Mouse (Mus musculus) layer of hippocampus, adult 9-10 months (tissue): Measurements from ENCODE around the gene Hebp1.

Experiments used
- DNase-seq: peaks from one replicate; pipeline ENCODE4 v3.0.0; 2022; ENCODE audit warnings: low spot score

Hebp1 gene

GRCm38 (mm10) chr6:135161356-135161755, 36.5 kb downstream of the Hebp1 start:
- DNase-seq: no peak

DNA sequence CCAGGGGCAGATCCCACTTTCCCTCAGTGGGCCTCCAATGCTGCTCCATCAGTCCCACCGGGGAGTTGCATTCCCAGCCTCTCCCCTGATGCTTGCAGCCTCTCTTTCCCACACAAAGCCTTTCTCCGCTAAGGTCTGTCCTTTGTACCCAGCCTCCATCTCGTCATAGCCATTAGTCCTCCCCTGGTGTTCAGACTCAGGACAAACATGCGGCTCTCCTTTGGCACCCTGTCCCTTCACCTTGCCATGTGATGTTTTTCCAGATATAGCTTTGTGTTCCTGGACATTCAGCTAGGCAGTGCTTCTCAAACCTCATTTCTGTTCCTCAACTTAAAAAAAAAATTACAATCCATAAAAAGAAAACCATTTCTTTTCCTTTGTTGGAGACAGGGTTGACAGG, 39.3 kb downstream of the Hebp1 start:
- no peak for DNase-seq

- no peak for DNase-seq
These were observed 40.3 kb downstream of the Hebp1 start for GRCm38 (mm10) chr6:135157496-135157895.

DNA sequence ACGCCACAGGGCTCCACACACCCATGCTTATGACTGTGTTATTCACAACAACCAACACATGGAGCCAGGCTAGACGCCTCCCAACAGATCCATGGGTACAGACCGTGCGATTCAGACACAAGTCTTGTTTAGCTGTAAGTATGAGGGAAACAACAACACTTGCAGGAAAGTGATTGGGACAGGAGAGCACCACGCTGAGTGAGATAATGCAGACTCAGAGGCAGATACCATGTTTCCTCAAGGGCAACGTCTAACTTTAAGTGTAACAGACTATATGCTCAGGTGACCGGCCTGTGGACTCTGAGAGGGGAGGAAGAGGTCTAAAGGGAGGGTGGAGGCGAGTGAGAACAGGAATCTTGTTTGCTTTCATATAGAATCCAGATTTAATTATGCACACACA, 41.2 kb downstream of the Hebp1 start:
- DNase-seq: no peak

- DNase-seq: no peak
These were observed 44.1 kb downstream of the Hebp1 start for GRCm38 (mm10) chr6:135153719-135154118.

GRCm38 (mm10) chr6:135150311-135150710, 47.5 kb downstream of the Hebp1 start:
- no peak for DNase-seq

DNA sequence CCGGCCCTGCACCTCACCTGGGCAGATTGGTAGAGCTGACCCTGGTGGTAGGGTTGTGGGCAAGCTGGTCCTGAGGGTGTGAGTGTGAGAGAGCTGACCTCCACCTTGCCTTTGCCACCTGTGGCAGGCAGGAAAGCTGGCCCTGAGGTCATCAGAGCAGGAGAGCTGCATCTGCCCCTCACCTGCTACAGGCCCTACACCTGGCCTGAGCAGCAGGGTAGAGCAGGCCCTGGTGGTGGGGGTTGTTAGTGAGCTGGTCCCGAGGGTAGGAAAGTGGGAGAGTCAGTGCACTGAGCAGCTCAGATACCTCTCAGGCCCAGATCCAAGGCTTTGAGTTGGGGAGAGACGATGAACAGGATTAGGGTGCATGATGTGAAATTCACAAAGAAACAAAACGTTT, 48.1 kb downstream of the Hebp1 start:
- no peak for DNase-seq

- no peak for DNase-seq
These were observed 48.6 kb downstream of the Hebp1 start for GRCm38 (mm10) chr6:135149175-135149574.

- no peak for DNase-seq
These were observed 49.3 kb downstream of the Hebp1 start for GRCm38 (mm10) chr6:135148506-135148905.

DNA sequence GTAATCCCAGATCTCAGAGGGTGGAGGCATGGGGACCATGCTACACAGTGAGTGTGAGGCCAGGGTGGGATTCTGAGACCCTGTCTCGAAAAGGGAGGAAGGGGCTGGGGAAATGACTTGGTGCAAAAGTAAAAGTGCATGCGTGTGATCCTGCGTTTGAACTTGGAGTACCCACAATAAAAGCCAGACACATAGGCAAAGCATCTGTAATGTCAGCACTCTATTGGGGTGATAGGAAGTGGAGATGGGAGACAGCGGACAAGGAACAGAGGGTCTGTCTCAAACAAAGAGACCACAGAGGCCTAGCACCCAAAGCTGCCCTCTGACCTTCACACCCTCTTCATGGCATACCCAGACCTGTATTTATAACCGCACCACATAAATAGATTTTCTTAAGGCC, 51.8 kb downstream of the Hebp1 start:
- DNase-seq: no peak

GRCm38 (mm10) chr6:135144516-135144915, 53.3 kb downstream of the Hebp1 start:
- no peak for DNase-seq

DNA sequence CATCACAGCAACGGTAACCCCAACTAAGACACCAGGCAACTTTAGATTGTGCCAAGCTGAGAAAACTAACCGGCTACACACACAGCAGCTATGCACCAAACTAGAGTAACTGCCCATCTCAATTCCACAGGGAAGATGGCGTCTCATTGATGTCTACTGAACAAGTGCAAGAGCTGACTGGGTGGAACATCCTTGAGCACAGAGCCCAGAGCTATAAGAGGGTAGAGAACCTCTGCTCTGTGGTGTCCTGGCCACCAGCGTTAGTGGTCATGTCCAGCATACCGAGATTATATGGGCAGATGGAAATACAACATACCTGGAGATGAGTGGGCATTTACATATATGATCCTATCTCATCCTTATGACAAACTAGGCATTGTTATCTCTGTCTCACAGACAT, 54.7 kb downstream of the Hebp1 start:
- DNase-seq: no peak

- no peak for DNase-seq
These were observed 56.2 kb downstream of the Hebp1 start for GRCm38 (mm10) chr6:135141451-135142147.

DNA sequence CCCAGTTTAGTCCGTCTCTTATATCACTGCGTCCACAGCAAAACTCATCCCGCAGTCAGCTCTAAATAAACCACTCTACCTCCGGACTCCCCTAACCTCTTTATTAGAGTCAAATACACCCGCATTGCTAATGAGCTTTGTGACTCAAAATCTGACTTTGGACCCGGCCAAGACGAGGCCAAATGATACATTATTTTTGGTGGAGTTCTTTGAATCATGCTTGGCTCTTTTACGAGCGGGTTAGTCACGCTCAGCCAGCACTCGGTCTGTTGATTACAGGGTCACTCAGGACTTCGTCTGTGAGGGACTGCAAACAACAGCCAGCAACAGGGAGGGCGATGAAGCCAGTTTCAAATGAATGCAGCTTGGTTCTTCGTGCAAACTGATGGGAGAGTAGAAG, 59.1 kb downstream of the Hebp1 start:
- no peak for DNase-seq

DNA sequence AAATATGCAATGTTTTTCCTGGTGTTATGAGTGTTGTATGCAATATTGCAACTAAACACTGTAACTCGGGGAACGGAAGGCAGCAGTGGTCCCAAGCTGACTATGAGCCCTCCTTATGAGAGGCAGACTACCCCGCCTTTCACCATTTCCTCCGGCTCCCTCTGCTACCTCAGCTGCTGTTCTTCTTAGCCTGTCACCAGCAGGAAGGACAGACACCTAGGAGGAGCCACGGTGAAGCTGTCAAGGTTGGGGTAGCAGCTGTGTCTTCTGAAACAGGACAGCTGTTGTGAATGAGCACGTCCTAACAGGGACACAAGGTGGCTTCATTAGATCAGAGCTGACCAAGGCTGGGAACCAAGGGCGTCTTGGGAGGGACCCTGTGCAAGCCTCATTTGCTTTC, 59.6 kb downstream of the Hebp1 start:
- DNase-seq: no peak

DNA sequence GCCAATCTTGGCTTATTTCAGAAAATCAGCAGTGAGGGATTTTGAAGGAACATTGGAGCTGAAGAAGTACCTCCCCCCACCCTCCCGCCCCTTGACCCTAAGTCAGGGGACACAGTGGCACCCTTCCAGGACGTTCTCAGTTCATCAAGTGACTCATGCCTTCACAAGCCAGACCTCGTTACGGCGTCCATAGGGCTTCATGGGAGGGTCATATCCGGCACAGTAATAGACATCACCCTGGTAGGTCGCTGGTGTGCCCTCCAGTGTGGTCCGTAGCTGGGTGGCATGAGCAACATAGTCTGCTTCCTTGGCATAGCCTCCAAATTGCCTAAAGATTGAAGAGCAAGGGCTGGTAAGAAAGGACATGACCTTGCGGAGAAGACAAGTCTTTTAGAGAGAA, 60.1 kb downstream of the Hebp1 start:
- DNase-seq: no peak

- no peak for DNase-seq
These were observed 61.2 kb downstream of the Hebp1 start for GRCm38 (mm10) chr6:135136439-135137161.

DNA sequence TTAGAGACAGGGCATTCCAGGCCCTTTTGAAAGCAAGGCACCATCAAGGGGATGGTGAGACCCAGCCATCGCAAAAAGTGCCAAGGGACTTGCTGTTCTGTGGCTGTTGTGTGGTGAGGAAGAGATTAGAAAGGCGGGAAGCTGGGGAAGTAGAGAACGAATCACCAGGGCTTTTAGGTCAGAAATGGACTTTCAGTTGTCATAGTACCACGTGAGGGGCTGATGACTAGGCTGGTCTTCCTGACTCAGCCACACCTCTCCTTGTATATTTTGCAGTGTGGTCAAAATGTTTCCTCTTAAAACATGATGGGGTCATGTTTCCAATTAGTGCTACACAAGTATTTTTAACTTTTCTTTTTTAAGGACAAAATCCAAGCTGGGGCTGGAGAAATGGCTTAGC, 62.1 kb downstream of the Hebp1 start:
- no peak for DNase-seq

DNA sequence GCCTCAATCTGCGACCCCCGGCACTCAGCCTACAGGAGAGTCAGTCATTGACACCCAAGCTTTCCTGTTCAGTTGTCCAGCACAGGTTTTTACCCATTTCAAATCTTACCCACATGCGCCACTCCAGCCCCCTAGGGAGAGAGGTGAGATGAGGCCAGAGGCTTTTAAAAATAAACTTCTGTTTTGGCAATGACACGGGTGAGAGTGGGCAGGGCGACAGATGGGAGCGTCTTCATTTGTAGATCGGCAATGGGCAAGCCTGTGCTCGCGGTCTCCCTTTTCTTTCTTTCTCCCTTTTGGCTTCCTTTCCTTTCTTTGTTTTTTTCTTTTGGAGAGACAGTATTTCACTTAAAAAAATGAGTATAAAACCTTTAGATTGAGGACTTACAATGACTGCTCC, 64.3 kb downstream of the Hebp1 start:
- DNase-seq: no peak

GRCm38 (mm10) chr6:135133086-135133485, 64.7 kb downstream of the Hebp1 start:
- DNase-seq: no peak

DNA sequence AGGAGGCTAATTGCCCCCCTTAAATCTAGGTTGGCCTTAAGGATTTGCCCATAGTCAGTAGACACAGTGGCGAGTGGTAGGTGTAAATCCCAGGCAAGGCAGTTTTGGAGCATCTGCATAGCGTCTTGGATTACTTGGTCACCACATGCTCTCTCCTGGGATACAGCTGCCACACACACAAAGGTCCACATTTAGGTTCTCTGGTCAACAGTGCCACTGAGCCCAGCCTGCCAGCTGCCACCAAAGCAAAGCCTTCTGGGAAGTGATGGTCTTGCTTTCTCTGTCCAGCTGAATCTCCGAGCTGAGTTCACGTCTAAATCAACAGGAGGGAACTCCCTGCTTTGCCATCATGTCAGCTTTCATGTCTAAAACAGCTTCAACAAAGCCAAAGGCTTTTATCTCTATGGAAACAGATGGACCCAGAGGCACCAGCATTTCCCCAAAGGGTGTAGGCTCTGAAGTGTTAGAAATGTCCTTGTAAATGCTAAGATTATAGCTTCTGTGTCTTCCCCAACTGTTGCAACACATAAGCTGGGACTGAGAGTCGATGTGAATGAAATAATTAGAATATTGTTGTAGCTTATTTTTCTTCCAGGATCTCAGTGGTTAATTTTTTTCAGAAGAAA, 73.0 kb downstream of the Hebp1 start:
- DNase-seq: no peak

DNA sequence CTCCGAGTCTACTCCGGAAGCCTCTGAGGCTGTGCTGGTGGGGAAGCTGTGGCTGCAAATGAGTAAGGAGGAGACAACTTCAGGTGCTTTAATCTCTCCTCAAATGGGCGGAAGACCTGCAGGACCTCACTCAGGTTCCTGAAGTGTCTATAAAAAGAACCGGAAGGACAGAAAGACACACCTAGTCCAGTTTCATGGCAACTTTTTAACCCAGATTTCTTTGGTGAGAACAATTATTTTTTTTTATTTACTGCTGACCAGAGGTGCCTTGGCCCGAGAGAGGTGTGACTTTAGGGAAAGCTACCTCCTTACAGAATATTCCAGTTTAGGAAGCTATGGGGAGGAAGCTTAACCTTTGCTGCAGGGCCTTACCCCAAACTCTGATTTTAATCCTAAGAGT, 79.6 kb downstream of the Hebp1 start, which contains the start of gene Gprc5d:
TSS of gene Gprc5d (minus strand) at position 101 of the 400 bp plus-strand sequence.
- no peak for DNase-seq

- DNase-seq: no peak
These were observed 81.3 kb downstream of the Hebp1 start for GRCm38 (mm10) chr6:135116479-135116878.
